Mouse (Mus musculus): Measurements from ENCODE around the gene Fam102a. TPM values are rescaled to one million over a fixed set of nuclear protein-coding genes. Genes with fewer than 3 reads are reported as not detected.

The Fam102a gene
- polyA plus RNA-seq, 1 experiment from 2014 or later = 10.2 TPM

GRCm38 (mm10) chr2:32549764-32550163, 14.6 kb downstream of the Fam102a start:
- peak; percentile 42; the same call in 1 of the 2 replicates for ATAC-seq (replicated peaks; ENCODE audit: insufficient number of reproducible peaks, low FRiP score, low TSS enrichment, low read depth)
- Histone ChIP-seq H3K9me3 (replicated peaks; ENCODE audit: control insufficient read depth, low read length) (no peaks in the 10 kb centered on the region), H3K4me3 (ENCODE audit: low read depth, low read length) (no peak overlapping the region), H3K4me1 (ENCODE audit: control insufficient read depth, insufficient read depth, low read length) (peaks cover 5% of the 10 kb centered on the region), H3K4me2 (ENCODE audit: low read depth, low read length) (no peak overlapping the region), H3K27me3 (ENCODE audit: control insufficient read depth, insufficient read depth, low read length) (no peaks in the 10 kb centered on the region), H3K36me3 (replicated peaks; ENCODE audit: control insufficient read depth, insufficient read depth, low read depth, low read length) (no peaks in the 10 kb centered on the region), H3K27ac (replicated peaks; ENCODE audit: low read depth, low read length) (no peak overlapping the region), H3K9ac (replicated peaks; ENCODE audit: low read length) (no peak overlapping the region)
- peak; percentile 67 for DNase-seq (ENCODE audit: low spot score)
- 33% methylated on average over 6 of the region's 6 CpGs for WGBS

- no peak overlapping the region for H3K4me2 ChIP-seq (ENCODE audit: low read depth, low read length)
- no peak overlapping the region for H3K27ac ChIP-seq (replicated peaks; ENCODE audit: low read depth, low read length)
- H3K9ac ChIP-seq (replicated peaks; ENCODE audit: low read length) = no peak overlapping the region
- H3K36me3 ChIP-seq (replicated peaks; ENCODE audit: control insufficient read depth, insufficient read depth, low read depth, low read length) = no peaks in the 10 kb centered on the region
- 77% methylated on average over 5 of the region's 5 CpGs for WGBS
- H3K4me1 ChIP-seq (ENCODE audit: control insufficient read depth, insufficient read depth, low read length) = peaks cover 5% of the 10 kb centered on the region
- no peak for ATAC-seq (replicated peaks; ENCODE audit: insufficient number of reproducible peaks, low FRiP score, low TSS enrichment, low read depth)
- no peak overlapping the region for H3K4me3 ChIP-seq (ENCODE audit: low read depth, low read length)
- DNase-seq (ENCODE audit: low spot score) = no peak
- H3K9me3 ChIP-seq (replicated peaks; ENCODE audit: control insufficient read depth, low read length) = no peaks in the 10 kb centered on the region
- H3K27me3 ChIP-seq (ENCODE audit: control insufficient read depth, insufficient read depth, low read length) = no peaks in the 10 kb centered on the region
Observed at GRCm38 (mm10) chr2:32551236-32551635, 16.1 kb downstream of the Fam102a start.

GRCm38 (mm10) chr2:32553592-32554148, 18.5 kb downstream of the Fam102a start:
- H3K27me3 ChIP-seq (ENCODE audit: control insufficient read depth, insufficient read depth, low read length) = no peaks in the 10 kb centered on the region
- H3K4me1 ChIP-seq (ENCODE audit: control insufficient read depth, insufficient read depth, low read length) = peaks cover 5% of the 10 kb centered on the region
- no peaks in the 10 kb centered on the region for H3K9me3 ChIP-seq (replicated peaks; ENCODE audit: control insufficient read depth, low read length)
- ATAC-seq (replicated peaks; ENCODE audit: insufficient number of reproducible peaks, low FRiP score, low TSS enrichment, low read depth) (no peak), DNase-seq (ENCODE audit: low spot score) (no peak)
- no peak overlapping the region for H3K9ac ChIP-seq (replicated peaks; ENCODE audit: low read length)
- H3K4me2 ChIP-seq (ENCODE audit: low read depth, low read length) = no peak overlapping the region
- no peaks in the 10 kb centered on the region for H3K36me3 ChIP-seq (replicated peaks; ENCODE audit: control insufficient read depth, insufficient read depth, low read depth, low read length)
- H3K4me3 ChIP-seq (ENCODE audit: low read depth, low read length) = no peak overlapping the region
- no peak overlapping the region for H3K27ac ChIP-seq (replicated peaks; ENCODE audit: low read depth, low read length)
- WGBS = 84% methylated on average over 7 of the region's 7 CpGs

GRCm38 (mm10) chr2:32555484-32555883, 20.4 kb downstream of the Fam102a start:
- Histone ChIP-seq H3K27me3 (ENCODE audit: control insufficient read depth, insufficient read depth, low read length) (no peaks in the 10 kb centered on the region), H3K9ac (replicated peaks; ENCODE audit: low read length) (no peak overlapping the region), H3K4me2 (ENCODE audit: low read depth, low read length) (no peak overlapping the region), H3K36me3 (replicated peaks; ENCODE audit: control insufficient read depth, insufficient read depth, low read depth, low read length) (no peaks in the 10 kb centered on the region), H3K4me1 (ENCODE audit: control insufficient read depth, insufficient read depth, low read length) (no peaks in the 10 kb centered on the region), H3K4me3 (ENCODE audit: low read depth, low read length) (no peak overlapping the region), H3K9me3 (replicated peaks; ENCODE audit: control insufficient read depth, low read length) (no peaks in the 10 kb centered on the region), H3K27ac (replicated peaks; ENCODE audit: low read depth, low read length) (peak overlapping the region; percentile 41; the same call in 1 of the 2 replicates)
- 28% methylated on average over 4 of the region's 4 CpGs for WGBS
- DNase-seq (ENCODE audit: low spot score) (peak; percentile 34), ATAC-seq (replicated peaks; ENCODE audit: insufficient number of reproducible peaks, low FRiP score, low TSS enrichment, low read depth) (no peak)

- no peak for DNase-seq (ENCODE audit: low spot score)
- no peaks in the 10 kb centered on the region for H3K4me1 ChIP-seq (ENCODE audit: control insufficient read depth, insufficient read depth, low read length)
- WGBS = 74% methylated on average over 7 of the region's 7 CpGs
- H3K27me3 ChIP-seq (ENCODE audit: control insufficient read depth, insufficient read depth, low read length) = no peaks in the 10 kb centered on the region
- H3K4me2 ChIP-seq (ENCODE audit: low read depth, low read length) = no peak overlapping the region; the same call in 1 of the 2 replicates
- peak overlapping the region; percentile 41; the same call in 1 of the 2 replicates for H3K27ac ChIP-seq (replicated peaks; ENCODE audit: low read depth, low read length)
- H3K4me3 ChIP-seq (ENCODE audit: low read depth, low read length) = no peak overlapping the region
- H3K9ac ChIP-seq (replicated peaks; ENCODE audit: low read length) = no peak overlapping the region
- no peak for ATAC-seq (replicated peaks; ENCODE audit: insufficient number of reproducible peaks, low FRiP score, low TSS enrichment, low read depth)
- no peaks in the 10 kb centered on the region for H3K9me3 ChIP-seq (replicated peaks; ENCODE audit: control insufficient read depth, low read length)
- H3K36me3 ChIP-seq (replicated peaks; ENCODE audit: control insufficient read depth, insufficient read depth, low read depth, low read length) = no peaks in the 10 kb centered on the region
Observed at GRCm38 (mm10) chr2:32556019-32556418, 20.9 kb downstream of the Fam102a start.

- Histone ChIP-seq H3K4me2 (ENCODE audit: low read depth, low read length) (no peak overlapping the region), H3K9ac (replicated peaks; ENCODE audit: low read length) (no peak overlapping the region), H3K27me3 (ENCODE audit: control insufficient read depth, insufficient read depth, low read length) (no peaks in the 10 kb centered on the region), H3K27ac (replicated peaks; ENCODE audit: low read depth, low read length) (no peak overlapping the region), H3K36me3 (replicated peaks; ENCODE audit: control insufficient read depth, insufficient read depth, low read depth, low read length) (peaks cover 6% of the 10 kb centered on the region), H3K4me3 (ENCODE audit: low read depth, low read length) (no peak overlapping the region), H3K4me1 (ENCODE audit: control insufficient read depth, insufficient read depth, low read length) (no peaks in the 10 kb centered on the region), H3K9me3 (replicated peaks; ENCODE audit: control insufficient read depth, low read length) (no peaks in the 10 kb centered on the region)
- DNase-seq (ENCODE audit: low spot score) (no peak), ATAC-seq (replicated peaks; ENCODE audit: insufficient number of reproducible peaks, low FRiP score, low TSS enrichment, low read depth) (peak; percentile 85)
- WGBS = 26% methylated on average over 5 of the region's 5 CpGs
Observed at GRCm38 (mm10) chr2:32559570-32559969, 24.4 kb downstream of the Fam102a start.

GRCm38 (mm10) chr2:32566536-32567063, 31.5 kb downstream of the Fam102a start:
- Histone ChIP-seq H3K4me3 (ENCODE audit: low read depth, low read length) (no peak overlapping the region), H3K4me2 (ENCODE audit: low read depth, low read length) (no peak overlapping the region), H3K4me1 (ENCODE audit: control insufficient read depth, insufficient read depth, low read length) (no peaks in the 10 kb centered on the region), H3K36me3 (replicated peaks; ENCODE audit: control insufficient read depth, insufficient read depth, low read depth, low read length) (peaks cover 18% of the 10 kb centered on the region), H3K9ac (replicated peaks; ENCODE audit: low read length) (no peak overlapping the region), H3K27me3 (ENCODE audit: control insufficient read depth, insufficient read depth, low read length) (no peaks in the 10 kb centered on the region), H3K9me3 (replicated peaks; ENCODE audit: control insufficient read depth, low read length) (no peaks in the 10 kb centered on the region), H3K27ac (replicated peaks; ENCODE audit: low read depth, low read length) (no peak overlapping the region)
- DNase-seq (ENCODE audit: low spot score) = peak; percentile 82
- 38% methylated on average over 4 of the region's 4 CpGs for WGBS
- ATAC-seq (replicated peaks; ENCODE audit: insufficient number of reproducible peaks, low FRiP score, low TSS enrichment, low read depth) = no peak

- Histone ChIP-seq H3K27me3 (ENCODE audit: control insufficient read depth, insufficient read depth, low read length) (no peaks in the 10 kb centered on the region), H3K4me3 (ENCODE audit: low read depth, low read length) (no peak overlapping the region), H3K9me3 (replicated peaks; ENCODE audit: control insufficient read depth, low read length) (no peaks in the 10 kb centered on the region), H3K36me3 (replicated peaks; ENCODE audit: control insufficient read depth, insufficient read depth, low read depth, low read length) (peaks cover 18% of the 10 kb centered on the region), H3K9ac (replicated peaks; ENCODE audit: low read length) (no peak overlapping the region), H3K4me1 (ENCODE audit: control insufficient read depth, insufficient read depth, low read length) (no peaks in the 10 kb centered on the region), H3K4me2 (ENCODE audit: low read depth, low read length) (no peak overlapping the region), H3K27ac (replicated peaks; ENCODE audit: low read depth, low read length) (no peak overlapping the region)
- DNase-seq (ENCODE audit: low spot score) (no peak), ATAC-seq (replicated peaks; ENCODE audit: insufficient number of reproducible peaks, low FRiP score, low TSS enrichment, low read depth) (no peak)
- 81% methylated on average over 5 of the region's 5 CpGs for WGBS
Observed at GRCm38 (mm10) chr2:32568149-32568548, 33.0 kb downstream of the Fam102a start.
